Mouse (Mus musculus): ENCODE measurements around the gene Eif2s1. TPM values are rescaled to one million over a fixed set of nuclear protein-coding genes. Genes with fewer than 3 reads are reported as not detected.

The Eif2s1 gene
- total and polyA plus RNA-seq, 3 experiments: 124 to 351 (median 196) TPM

DNA sequence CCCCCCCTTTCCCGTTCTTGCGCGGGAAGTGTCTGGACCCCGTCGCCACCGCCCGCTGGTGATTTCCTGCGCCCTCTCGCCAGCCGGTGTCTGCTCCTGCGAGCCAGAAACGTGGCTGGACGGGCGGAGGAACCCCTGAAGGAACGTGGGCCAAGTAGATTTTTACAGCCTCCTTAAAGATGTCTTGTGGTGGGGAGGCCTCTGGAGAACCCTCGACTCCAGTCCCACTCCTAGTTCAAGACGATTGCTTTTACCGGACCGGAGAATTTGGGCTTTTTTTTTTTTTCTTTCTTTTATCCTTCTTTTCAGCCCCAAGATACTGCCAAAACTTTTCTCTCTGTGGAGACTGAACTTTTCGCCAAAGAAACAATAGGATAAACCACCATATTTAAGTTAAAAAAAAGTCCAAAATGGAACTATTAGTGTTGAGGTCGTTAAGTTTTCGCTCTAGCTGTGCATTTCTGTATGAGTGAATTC lies 673 bp downstream of the Eif2s1 start:
- Histone ChIP-seq H3K4me1 (ENCODE audit: control insufficient read depth in 1 of 2, insufficient read depth in 2 of 2) (peaks cover 7 to 45% of the 10 kb centered on the region in 2 experiments; a peak in 3 of 4 replicates), H3K9me3 (replicated peaks; ENCODE audit: low read length) (no peaks in the 10 kb centered on the region), H3K4me3 (replicated peaks in 1 of 3; ENCODE audit: low read depth in 2 of 3, low read length in 2 of 3, poor library complexity in 1 of 3) (peak overlapping the region; percentile 73 to 92 (median 85)), H3K36me3 (replicated peaks in 1 of 2; ENCODE audit: control insufficient read depth in 1 of 2, insufficient read depth in 1 of 2, low read length in 1 of 2) (peaks cover 7 to 34% of the 10 kb centered on the region in 2 experiments), H3K27me3 (replicated peaks) (no peaks in the 10 kb centered on the region), H3K4me2 (ENCODE audit: insufficient read depth, low read depth, poor library complexity, severe bottlenecking) (no peak overlapping the region), H3K9ac (ENCODE audit: insufficient read depth, low read depth) (peak overlapping the region; percentile 70), H3K79me2 (replicated peaks; ENCODE audit: control insufficient read depth, extremely low read depth, insufficient read depth, poor library complexity, severe bottlenecking) (peaks cover 55% of the 10 kb centered on the region), H3K27ac (ENCODE audit: insufficient read depth, low read depth) (peak overlapping the region; percentile 36)
- dilution Hi-C loops (cut with MboI; ENCODE audit: extremely low pct_ligation_motif_present, extremely low pct_unique_long_range_greater_than_20kb, low sequenced_read_pairs) (no loop called here), in situ Hi-C loops (cut with MboI; ENCODE audit: low pct_ligation_motif_present, low pct_unique_long_range_greater_than_20kb, low sequenced_read_pairs) (loop anchor here (25.0 kb wide), 1 partner anchor 650 kb away; no protein-coding TSS in a partner anchor)
- TF ChIP-seq MAX (IDR thresholded peaks at IDR 0.05; ENCODE audit: low read length) (peak; percentile 1; the same call in 1 of the 2 replicates), ZMIZ1 (IDR thresholded peaks at IDR 0.05; ENCODE audit: low read depth, low read length) (no peak), PAX5 (IDR thresholded peaks at IDR 0.05; ENCODE audit: low read length) (no peak)
- DNase-seq (ENCODE audit: extremely low read depth): no peak

DNA sequence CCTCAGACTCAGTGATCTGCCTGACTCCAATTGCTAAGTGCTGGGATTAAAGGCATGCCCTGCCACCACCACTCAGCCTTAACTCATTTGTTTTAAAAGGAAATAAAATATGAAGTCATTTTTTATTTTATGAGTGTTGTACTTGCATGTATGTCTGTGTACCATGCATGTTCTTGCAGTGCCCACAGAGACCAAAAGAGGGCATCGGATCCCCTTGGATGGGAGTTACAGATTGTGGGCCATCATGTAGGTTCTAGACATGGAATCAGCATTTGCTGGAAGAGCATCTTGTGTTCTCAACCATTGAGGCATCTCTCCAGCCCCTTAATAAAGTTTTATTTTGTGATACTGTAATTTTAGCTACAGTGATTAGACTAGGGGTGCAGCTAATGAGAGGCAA lies 3.8 kb downstream of the Eif2s1 start:
- Histone ChIP-seq H3K36me3 (replicated peaks in 1 of 2; ENCODE audit: control insufficient read depth in 1 of 2, insufficient read depth in 1 of 2, low read length in 1 of 2) (peaks cover 22 to 52% of the 10 kb centered on the region in 2 experiments), H3K27me3 (replicated peaks) (no peaks in the 10 kb centered on the region), H3K9ac (ENCODE audit: insufficient read depth, low read depth) (no peak overlapping the region), H3K9me3 (replicated peaks; ENCODE audit: low read length) (no peaks in the 10 kb centered on the region), H3K4me2 (ENCODE audit: insufficient read depth, low read depth, poor library complexity, severe bottlenecking) (no peak overlapping the region), H3K4me1 (ENCODE audit: control insufficient read depth in 1 of 2, insufficient read depth in 2 of 2) (peaks cover 2 to 27% of the 10 kb centered on the region in 2 experiments; a peak in 2 of 4 replicates), H3K4me3 (replicated peaks in 1 of 3; ENCODE audit: low read depth in 2 of 3, low read length in 2 of 3, poor library complexity in 1 of 3) (no peak overlapping the region), H3K27ac (ENCODE audit: insufficient read depth, low read depth) (no peak overlapping the region), H3K79me2 (replicated peaks; ENCODE audit: control insufficient read depth, extremely low read depth, insufficient read depth, poor library complexity, severe bottlenecking) (peaks cover 67% of the 10 kb centered on the region)
- TF ChIP-seq MEF2A (IDR thresholded peaks at IDR 0.05; ENCODE audit: borderline replicate concordance, low read depth, low read length): no peak
- TF ChIP-seq CTCF (conservative IDR thresholded peaks at IDR 0.05 in 1 of 2, IDR thresholded peaks at IDR 0.05 in 1 of 2; ENCODE audit: low read depth in 2 of 2, low read length in 2 of 2): peak in 1 of 2 experiments; percentile 40; a peak in 2 of 4 replicates
- in situ Hi-C loops (cut with MboI; ENCODE audit: low pct_ligation_motif_present, low pct_unique_long_range_greater_than_20kb, low sequenced_read_pairs) (loop anchor here (25.0 kb wide), 1 partner anchor 653 kb away; no protein-coding TSS in a partner anchor), dilution Hi-C loops (cut with MboI; ENCODE audit: extremely low pct_ligation_motif_present, extremely low pct_unique_long_range_greater_than_20kb, low sequenced_read_pairs) (no loop called here)
- DNase-seq (ENCODE audit: extremely low read depth): peak; percentile 42

DNA sequence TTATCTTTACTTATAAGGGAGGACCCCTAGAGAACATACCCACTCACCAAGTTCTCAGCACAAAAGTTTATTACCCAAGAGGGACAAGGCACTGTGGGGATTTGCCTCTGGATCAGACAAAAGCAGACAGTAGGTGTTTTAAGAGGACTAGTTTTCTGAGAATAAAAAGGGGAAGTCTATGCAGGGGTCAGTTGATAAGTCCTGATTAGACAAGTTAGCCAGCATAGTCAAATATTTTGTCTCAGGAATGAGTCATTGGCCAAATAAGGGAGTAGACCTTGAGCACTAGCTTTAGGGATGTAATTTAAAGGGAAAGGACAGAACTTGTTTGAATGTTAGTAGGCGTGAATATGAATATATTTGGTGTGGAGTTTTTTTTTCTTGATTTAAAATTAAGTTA lies 6.5 kb downstream of the Eif2s1 start:
- H3K4me2 ChIP-seq (ENCODE audit: insufficient read depth, low read depth, poor library complexity, severe bottlenecking): no peak overlapping the region
- in situ Hi-C loops (cut with MboI; ENCODE audit: low pct_ligation_motif_present, low pct_unique_long_range_greater_than_20kb, low sequenced_read_pairs): loop anchor here (25.0 kb wide), 1 partner anchor 656 kb away; no protein-coding TSS in a partner anchor
- H3K4me3 ChIP-seq (replicated peaks in 1 of 3; ENCODE audit: low read depth in 2 of 3, low read length in 2 of 3, poor library complexity in 1 of 3): no peak overlapping the region
- no peaks in the 10 kb centered on the region for H3K27me3 ChIP-seq (replicated peaks)
- no peak for DNase-seq (ENCODE audit: extremely low read depth)
- no peak for TF ChIP-seq CHD2 (IDR thresholded peaks at IDR 0.05; ENCODE audit: low read length)
- TF ChIP-seq USF1 (IDR thresholded peaks at IDR 0.05; ENCODE audit: low read depth, low read length): no peak
- TF ChIP-seq BHLHE40 (IDR thresholded peaks at IDR 0.05; ENCODE audit: low read depth, low read length): no peak
- no peak for TF ChIP-seq MAFK (IDR thresholded peaks at IDR 0.05; ENCODE audit: insufficient replicate concordance, low read length)
- TF ChIP-seq ZMIZ1 (IDR thresholded peaks at IDR 0.05; ENCODE audit: low read depth, low read length): no peak
- no peak for TF ChIP-seq CTCF (conservative IDR thresholded peaks at IDR 0.05 in 1 of 2, IDR thresholded peaks at IDR 0.05 in 1 of 2; ENCODE audit: low read depth in 2 of 2, low read length in 2 of 2)
- peaks cover 32 to 70% of the 10 kb centered on the region in 2 experiments for H3K36me3 ChIP-seq (replicated peaks in 1 of 2; ENCODE audit: control insufficient read depth in 1 of 2, insufficient read depth in 1 of 2, low read length in 1 of 2)
- dilution Hi-C loops (cut with MboI; ENCODE audit: extremely low pct_ligation_motif_present, extremely low pct_unique_long_range_greater_than_20kb, low sequenced_read_pairs): no loop called here
- peaks cover 2 to 25% of the 10 kb centered on the region in 2 experiments; a peak in 2 of 4 replicates for H3K4me1 ChIP-seq (ENCODE audit: control insufficient read depth in 1 of 2, insufficient read depth in 2 of 2)
- H3K9me3 ChIP-seq (replicated peaks; ENCODE audit: low read length): no peaks in the 10 kb centered on the region
- H3K27ac ChIP-seq (ENCODE audit: insufficient read depth, low read depth): no peak overlapping the region
- H3K79me2 ChIP-seq (replicated peaks; ENCODE audit: control insufficient read depth, extremely low read depth, insufficient read depth, poor library complexity, severe bottlenecking): peaks cover 61% of the 10 kb centered on the region
- no peak overlapping the region for H3K9ac ChIP-seq (ENCODE audit: insufficient read depth, low read depth)

All from CH12.LX (cell line).